Mouse (Mus musculus) brain, adult 2 months (tissue): ENCODE results near the gene Cnnm4.

ENCODE experiments used
- DNase-seq: peaks from one replicate; pipeline ENCODE4 v3.0.0; 2011; ENCODE audit warnings: low read depth, low spot score

Cnnm4 gene

DNA sequence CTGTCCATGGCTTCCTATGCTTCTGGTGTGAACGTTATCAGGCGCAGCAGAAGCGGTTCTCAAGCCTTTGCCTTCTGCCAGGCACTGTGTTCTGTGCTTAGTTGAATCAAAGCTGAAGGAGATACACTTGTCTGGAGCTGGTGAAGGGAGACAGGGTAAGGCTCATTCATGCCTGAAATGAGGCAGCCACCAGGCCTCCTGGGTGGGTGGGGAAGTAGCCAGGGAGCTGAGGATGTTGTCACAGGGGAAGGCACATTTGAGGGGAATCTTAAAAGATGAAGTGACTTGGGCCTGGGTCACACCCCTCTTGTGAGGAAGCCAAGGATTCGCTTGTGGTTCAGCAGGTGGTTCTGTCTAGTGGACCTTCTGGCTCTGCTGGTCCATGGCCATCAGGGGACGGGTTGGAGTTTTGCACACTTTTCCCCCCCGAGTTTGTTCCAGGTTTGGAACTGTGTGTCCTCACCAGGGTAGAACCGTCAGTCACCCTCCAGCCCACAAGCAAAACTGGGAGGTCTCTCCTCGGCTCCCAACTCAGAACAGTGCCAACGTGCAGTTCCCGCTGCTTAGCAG, 1.9 kb downstream of the Cnnm4 start:
- no peak for DNase-seq

GRCm38 (mm10) chr1:36474646-36475045, 3.2 kb downstream of the Cnnm4 start:
- DNase-seq = no peak

DNA sequence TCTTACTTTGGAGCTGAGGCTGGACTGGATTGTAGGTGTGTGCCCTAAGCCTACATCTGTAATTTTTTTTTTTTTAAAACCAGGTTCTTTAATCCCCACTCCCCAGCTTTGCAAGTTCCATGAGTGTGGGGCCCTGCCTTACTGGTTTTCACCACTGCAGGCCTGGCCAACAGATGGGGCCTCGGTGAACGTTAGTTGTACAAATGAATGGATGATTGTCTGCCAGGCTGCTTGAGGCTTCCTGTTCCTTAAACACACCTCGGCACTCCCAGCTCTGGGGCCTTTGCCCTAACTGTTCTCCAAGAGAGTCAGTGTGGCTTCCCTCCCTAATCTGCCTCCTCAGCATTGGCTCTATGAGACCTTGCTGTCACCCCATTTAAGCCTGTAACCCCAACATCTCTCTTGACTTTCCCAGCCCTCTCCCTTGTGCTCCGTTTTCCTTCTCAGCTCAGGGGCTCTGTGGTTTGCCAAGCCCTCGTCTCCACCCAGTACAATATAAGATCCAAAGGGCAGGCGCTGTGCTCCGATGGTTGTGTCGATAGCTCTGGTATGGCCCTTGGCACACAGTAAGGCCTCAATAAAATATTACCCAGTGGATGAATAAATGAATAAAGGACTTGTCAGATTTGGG, 4.2 kb downstream of the Cnnm4 start:
- peak; percentile 60 for DNase-seq

DNA sequence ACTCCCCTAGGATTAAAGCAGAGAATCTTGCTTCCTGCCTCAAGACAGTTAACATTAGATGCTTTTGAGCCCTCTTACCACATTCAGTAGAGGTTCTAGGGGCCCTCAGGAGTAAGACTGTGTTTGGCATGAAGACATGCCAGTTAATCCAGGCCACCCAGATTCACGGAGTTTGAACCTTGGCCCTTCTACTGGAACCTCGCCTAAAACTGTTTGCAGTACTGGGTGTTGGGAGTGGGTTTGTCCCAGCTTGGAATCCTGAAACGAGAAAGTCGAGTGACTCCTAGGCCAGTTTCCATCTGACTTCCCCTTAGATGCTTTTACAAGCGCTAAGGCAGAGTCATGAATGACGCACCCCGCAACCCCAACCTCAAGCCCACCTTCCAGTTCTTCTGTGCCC, 5.0 kb downstream of the Cnnm4 start:
- no peak for DNase-seq

DNA sequence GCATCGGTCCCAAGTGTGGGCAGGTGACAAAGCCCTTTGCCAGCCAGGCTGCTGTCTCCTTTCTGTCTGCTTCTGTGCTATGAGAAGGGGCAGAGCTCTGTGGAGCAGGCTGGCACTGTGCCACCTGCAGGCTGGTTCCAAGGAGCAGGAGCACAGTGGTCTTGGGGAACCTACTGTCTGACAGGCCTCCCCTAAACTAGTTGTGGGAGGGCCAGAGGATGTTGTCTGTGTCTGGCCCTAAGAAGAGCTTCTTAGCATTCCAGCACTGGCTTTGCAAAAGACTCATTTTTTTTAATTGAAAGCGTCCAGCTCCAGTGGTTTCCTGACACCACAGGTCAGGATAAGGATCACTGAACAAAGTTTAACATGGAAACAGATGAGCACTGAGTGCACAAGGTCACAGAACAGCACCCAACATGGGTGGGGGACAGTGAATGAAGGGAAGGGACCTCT, 6.9 kb downstream of the Cnnm4 start:
- DNase-seq = no peak

GRCm38 (mm10) chr1:36479903-36480899, 8.8 kb downstream of the Cnnm4 start:
- DNase-seq = peak; percentile 65

DNA sequence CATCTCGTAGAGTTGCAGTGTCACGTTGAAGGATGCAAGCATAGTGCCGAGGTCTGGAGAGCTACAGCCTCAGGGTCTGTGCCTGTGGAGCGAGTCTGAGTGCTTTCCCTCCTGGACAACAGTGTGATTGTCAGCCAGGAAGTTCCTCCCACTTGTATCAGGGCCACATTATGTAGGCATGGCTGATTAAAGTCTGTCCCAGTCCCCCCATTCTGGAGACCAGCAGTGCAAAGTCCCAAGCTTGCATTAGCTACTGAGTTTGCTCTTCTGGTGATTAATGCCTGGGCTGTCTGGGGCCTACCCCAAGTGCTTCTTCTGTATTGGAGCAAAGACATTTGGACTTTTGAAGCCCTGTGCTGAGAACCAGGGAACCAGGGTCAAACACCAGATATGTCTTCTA, 12.4 kb downstream of the Cnnm4 start:
- DNase-seq = no peak

DNA sequence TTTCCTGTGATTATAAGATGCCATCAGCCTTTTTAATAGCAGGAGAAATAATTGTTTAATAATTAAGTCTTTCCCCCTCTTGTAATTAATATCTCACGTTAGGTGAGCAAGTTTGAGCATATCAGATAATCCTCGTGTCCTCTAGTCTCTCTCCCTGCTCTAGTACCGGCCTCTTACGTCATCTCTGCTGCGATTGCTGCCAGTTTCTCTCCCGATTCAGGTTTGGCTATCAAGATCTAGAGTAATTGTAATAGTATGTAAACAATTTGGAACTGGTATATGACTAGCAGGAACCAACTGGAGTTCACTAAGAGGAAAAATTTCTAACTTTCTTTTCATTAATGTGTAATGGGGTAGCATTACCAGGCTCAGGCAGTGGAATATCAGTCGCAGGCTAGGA, 13.7 kb downstream of the Cnnm4 start:
- DNase-seq = no peak

DNA sequence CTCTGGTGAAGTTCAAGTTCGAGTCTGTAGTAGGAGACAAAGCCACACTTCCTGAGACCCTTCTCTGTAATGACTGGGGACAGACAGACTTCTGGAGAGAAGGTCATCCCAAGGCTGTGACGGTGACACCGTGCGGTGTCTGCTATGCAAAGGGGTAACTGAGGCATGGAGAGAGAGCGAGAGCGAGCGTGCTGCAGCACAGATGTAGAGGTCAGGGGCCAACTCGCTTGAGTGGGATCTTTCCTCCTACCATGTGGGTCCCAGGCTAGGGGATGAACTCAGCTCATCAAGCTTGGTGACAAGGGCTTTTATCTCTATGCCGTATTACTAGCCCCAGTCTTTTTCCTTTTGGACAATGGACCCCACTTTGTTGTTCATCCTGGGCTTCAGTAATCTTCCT, 15.7 kb downstream of the Cnnm4 start:
- DNase-seq = no peak

GRCm38 (mm10) chr1:36489661-36490060, 18.2 kb downstream of the Cnnm4 start:
- DNase-seq = peak; percentile 66

DNA sequence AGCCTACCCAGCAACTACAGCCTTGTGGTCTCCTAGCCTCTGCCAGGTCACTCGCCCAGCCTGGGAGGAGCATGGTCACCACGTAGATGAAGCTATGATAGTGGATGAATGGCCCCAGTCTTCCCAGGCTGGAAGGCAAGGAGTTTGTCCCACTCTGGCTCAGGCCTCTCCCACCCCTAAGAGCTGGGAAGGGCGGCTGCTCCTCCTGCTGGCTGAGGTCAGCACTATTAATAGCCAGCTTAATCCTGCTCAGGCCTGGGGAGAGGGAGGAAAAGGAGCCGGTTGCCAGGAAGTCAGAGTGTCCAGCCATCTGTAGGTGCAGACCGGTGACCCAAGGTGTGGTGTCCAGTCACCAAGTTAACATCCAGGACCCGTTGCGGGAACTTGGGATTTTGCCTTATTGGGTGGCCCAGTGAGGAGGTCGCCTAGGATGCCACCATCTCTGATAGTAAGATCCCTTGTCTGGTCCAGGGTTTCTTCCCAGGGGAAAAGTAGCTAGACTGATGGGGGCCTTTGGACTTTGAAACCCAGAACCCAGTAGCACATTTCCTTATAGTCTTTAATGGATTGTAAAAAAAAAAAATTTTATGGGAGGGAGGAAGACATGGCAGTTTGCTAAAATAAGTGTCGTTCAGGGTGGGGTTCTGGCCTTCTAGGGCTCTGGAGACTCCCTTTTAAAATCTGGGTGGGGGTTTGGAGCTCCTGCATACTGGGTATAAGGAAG, 21.2 kb downstream of the Cnnm4 start:
- DNase-seq = peak; percentile 97

- DNase-seq = no peak
Measured at GRCm38 (mm10) chr1:36493299-36493698, 21.9 kb downstream of the Cnnm4 start.

DNA sequence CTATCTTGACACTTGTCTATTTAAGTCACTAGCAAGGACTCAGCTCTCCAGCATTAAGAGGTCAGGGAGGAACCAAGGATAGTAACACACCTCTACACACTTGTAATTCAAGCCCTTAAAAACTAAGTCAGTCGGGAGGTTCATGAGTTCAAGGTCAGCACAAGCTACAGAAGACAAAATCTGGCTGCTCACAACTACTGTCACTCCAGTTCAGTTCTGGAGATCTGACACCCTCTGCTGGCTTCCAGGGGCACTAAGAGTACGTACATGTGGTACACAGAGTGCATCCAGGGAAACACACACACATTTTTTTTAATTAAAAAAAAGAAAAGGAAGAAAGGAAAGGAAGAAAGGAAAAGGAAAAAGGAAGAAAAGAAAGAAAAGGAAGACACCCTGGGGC, 25.3 kb downstream of the Cnnm4 start:
- peak; percentile 79 for DNase-seq

GRCm38 (mm10) chr1:36497312-36497711, 25.9 kb downstream of the Cnnm4 start:
- no peak for DNase-seq

DNA sequence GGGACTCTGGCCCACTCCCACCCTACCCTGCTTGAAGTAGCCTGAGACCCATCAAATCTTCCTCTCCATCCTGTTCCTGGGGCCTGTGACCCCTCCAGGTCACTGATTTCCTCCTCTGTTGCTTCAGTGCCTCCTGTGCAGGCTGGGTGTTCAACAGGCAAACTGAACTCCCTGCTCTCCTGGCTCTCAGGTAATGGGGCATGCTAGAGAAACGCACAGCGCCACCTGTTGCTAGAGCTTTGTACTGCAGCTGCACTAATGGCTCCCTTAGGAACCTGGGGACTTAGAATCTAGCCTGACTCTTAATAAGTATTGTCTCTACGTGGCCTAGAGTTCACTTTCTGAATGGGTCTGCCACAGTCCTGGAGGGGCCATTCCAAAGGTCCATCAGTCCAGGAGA, 29.8 kb downstream of the Cnnm4 start:
- peak; percentile 92 for DNase-seq

- DNase-seq = no peak
Measured at GRCm38 (mm10) chr1:36508238-36508637, 36.8 kb downstream of the Cnnm4 start.

DNA sequence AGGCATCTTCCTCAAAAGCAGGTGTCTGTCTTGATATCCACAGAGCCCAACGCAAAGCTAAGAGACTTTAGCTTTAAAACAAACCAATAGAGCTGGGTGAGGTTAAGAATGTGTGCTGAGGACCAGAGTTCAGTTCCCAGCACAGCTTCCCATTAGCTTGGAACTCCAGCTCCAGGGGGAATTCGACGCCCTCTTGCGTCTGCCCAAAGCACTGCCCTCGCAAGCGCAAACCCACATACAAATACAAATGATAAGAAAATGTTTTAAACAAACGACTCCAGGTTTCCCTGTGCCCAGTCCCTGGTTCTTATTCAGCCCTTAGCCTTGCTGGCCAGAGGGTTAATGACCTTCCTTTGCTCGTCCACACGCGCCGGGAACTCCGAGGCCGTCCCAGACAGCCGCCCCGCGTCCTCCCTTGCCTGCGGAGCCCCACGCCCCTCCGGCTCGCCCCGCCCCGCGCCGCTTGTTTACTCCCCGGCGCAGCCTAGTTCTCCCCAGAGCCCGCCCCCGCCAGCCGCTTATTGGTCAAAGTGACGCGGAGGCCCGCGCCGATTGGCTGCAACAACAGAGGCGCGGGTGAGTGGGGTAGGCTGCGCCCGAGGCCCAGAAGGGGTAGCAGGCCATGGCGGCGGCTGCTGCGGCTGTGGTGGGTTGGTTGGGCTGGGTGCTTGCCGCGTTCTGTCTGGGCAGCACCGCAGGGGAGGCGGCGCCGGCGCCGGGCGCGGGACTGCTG, 40.0 kb downstream of the Cnnm4 start, which contains the start of gene Cnnm3:
Gene Cnnm3 (plus strand): TSS at position 579 of the 733 bp plus-strand sequence.
- DNase-seq = peak; percentile 98

DNA sequence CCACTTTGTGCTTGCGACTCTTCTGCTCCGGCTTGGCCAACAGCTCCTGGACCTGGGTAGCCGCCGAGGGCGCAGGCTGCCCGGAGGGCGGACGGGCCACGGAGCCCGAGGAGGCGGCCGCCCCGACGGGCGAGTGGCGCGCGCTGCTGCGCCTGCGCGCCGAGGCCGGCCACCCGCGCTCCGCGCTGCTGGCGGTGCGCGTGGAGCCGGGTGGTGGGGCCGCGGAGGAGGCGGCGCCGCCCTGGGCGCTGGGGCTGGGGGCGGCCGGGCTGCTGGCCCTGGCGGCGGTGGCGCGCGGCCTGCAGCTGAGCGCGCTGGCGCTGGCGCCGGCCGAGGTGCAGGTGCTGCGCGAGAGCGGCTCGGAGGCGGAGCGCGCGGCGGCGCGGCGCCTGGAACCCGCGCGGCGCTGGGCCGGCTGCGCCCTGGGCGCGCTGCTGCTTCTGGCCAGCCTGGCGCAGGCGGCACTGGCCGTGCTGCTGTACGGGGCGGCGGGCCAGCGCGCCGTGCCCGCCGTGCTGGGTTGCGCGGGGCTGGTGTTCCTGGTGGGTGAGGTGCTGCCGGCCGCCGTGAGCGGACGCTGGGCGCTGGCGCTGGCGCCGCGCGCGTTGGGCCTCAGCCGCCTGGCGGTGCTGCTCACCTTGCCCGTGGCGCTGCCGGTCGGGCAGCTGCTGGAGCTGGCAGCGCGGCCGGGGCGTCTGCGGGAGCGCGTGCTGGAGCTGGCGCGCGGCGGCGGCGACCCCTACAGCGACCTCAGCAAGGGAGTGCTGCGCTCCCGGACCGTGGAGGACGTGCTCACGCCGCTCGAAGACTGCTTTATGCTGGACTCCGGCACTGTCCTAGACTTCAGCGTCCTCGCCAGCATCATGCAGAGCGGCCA, 40.9 kb downstream of the Cnnm4 start:
- DNase-seq = peak; percentile 68

GRCm38 (mm10) chr1:36512966-36513280, 41.5 kb downstream of the Cnnm4 start:
- DNase-seq = no peak

DNA sequence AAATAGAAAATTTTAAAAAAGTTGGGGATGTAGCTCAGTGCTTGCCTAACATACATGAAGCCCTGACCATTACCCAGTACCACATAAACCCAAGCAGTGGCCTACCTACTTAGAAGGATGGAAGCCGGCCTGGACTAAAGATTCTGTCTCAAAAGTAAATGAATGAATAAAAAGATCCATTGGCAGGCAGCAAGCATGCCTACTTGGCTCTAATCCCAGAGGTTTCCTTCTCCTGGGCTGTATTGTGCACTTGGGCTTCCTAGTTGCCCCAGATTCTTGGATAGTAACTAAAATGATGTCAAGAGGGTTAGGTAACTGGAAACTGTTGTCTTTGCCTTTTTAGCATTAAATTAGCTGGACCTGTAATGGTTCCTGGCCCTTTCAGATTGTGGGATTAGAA, 41.9 kb downstream of the Cnnm4 start:
- peak; percentile 55 for DNase-seq
